ENCODE assay signal across 8 mouse cellular contexts in the genomic region with DNA sequence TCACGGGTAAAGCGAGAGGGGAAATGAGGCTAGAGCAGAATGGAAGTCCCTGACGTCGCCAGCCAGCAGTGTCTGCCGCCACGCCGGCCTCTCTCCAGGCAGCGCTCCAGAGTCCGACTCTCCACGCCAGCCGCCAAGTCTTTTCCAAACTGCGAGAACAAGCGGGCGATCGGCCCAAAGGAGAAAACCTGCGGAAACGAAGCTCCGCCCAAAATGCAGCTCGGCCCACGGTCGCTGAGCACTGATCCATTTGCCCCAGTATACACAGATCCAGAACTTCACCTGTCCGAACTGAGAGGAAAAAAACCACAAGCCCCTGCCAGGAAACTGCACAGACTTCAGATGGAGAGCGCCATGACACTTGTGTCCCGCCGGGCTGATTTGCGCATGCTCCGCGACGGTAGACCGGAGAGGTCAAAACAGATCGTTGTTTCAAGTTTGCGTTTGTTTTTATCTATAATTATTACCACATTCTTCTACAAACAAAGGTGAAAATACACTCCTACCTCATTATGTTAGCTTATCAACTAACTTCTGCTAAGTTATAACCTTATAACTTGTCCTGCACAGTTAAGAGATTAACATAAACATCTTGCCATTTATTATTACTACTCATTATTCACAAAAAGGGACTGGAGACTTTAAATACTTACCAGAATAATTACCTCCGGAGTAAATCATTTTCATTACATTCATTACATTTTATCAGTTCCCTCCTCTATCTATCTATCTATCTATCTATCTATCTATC. TPM values are rescaled to one million over a fixed set of nuclear protein-coding genes. Genes with fewer than 3 reads are reported as not detected.
A peak's percentile ranks its signal among the peaks of the same experiment; 100 is the strongest.
DNase-seq lines count a peak whose midpoint lies in the region; ATAC-seq lines count a peak whose summit lies in the region.

TSS of gene Cdkal1 (minus strand) at position 394 of the 751 bp plus-strand sequence.

- peak; percentile 88 for DNase-seq in ZHBTc4 (ENCODE audit: low read depth, low spot score)
- peak; percentile 68 to 81 for DNase-seq in gastrocnemius, adult 8-10 months (ENCODE audit: low spot score in 2 of 2)
- DNase-seq in induced T-regulatory cell, adult 2 months (ENCODE audit: low read depth): peak; percentile 89
- DNase-seq in left cerebral cortex, adult 9 months (ENCODE audit: low spot score in 2 of 2): peak; percentile 37 to 83
- DNase-seq in right cerebral cortex, postnatal 14 days: peak; percentile 79
- peak; percentile 76 to 83 for DNase-seq in urinary bladder, postnatal 36 days (ENCODE audit: low spot score in 2 of 2)

- peak; percentile 84 for ATAC-seq in common myeloid progenitor, adult 5-6 weeks (replicated peaks; ENCODE audit: low read depth, poor library complexity, severe bottlenecking)
- peak; percentile 87 for ATAC-seq in megakaryocyte progenitor cell, adult 5-6 weeks (replicated peaks; ENCODE audit: poor library complexity)

RNA-seq across cellular contexts. Expression of gene Cdkal1, which starts in this region (rescaled TPM):
- total RNA-seq in common myeloid progenitor, adult 5-6 weeks (2017): 62.7 and 73.0 TPM in 2 replicates
- 10 to 100 TPM; 25.5 to 36.4 (median 32.8) TPM for total RNA-seq in gastrocnemius, adult 8-10 months (2022)
- 20.5 and 27.0 TPM in 2 replicates for total RNA-seq in megakaryocyte progenitor cell, adult 5-6 weeks (2015)
- total RNA-seq in megakaryocyte progenitor cell, adult 5-6 weeks (2017): 48.2 and 52.0 TPM in 2 replicates

Comparison
In these comparisons a context has a peak if more than half of its experiments do, and no peak if none do; other contexts are left out.
1. Peak in every context shown above with its lines: DNase-seq and ATAC-seq.